Mouse (Mus musculus): Measurements from ENCODE around the gene Hs6st1.

GRCm38 (mm10) chr1:36062088-36062805 lies 6.0 kb upstream of the Hs6st1 start:
- TF ChIP-seq CTCF (IDR thresholded peaks at IDR 0.05; ENCODE audit: low read depth, low read length) (no peak), POLR2A (IDR thresholded peaks at IDR 0.05; ENCODE audit: insufficient read depth, low read length) (no peak)

Data from ES-Bruce4 (cell line).